16 mouse cellular contexts compared by ENCODE assay signal in genomic region chr10:21361871-21362270, GRCm38 (mm10). TPM values are rescaled to one million over a fixed set of nuclear protein-coding genes. Genes with fewer than 3 reads are reported as not detected.
"Had no signal": no experiment of that assay in that cellular context is flagged by ENCODE, and none has a peak within 500 bp of the region (broad histone marks: within the 10 kb centered on the region; RNA-seq: fewer than 3 reads in every experiment).

No protein-coding gene starts in this region.

- H3K27me3 ChIP-seq: liver, embryonic 13.5 days; stomach, embryonic 15.5 days had no signal

- DNase-seq: kidney, postnatal 14 days; kidney, postnatal 4 days; liver, embryonic 13.5 days; lung, adult 2 months; lung, postnatal 14 days; lung, postnatal 4 days; midbrain, embryonic 14.5 days; thymus, postnatal 25 days had no signal

- H3K9me3 ChIP-seq: liver, embryonic 13.5 days; stomach, embryonic 15.5 days had no signal

- H3K9ac ChIP-seq: liver, embryonic 13.5 days; stomach, embryonic 15.5 days had no signal

- H3K27ac ChIP-seq: liver, embryonic 13.5 days; stomach, embryonic 15.5 days had no signal

- H3K4me3 ChIP-seq: liver, embryonic 13.5 days; stomach, embryonic 15.5 days had no signal

- H3K4me1 ChIP-seq: stomach, embryonic 15.5 days had no signal

RNA-seq across cellular contexts. Expression of gene Aldh8a1, which starts 15.2 kb away (rescaled TPM):
- total RNA-seq: layer of hippocampus, postnatal 14 days; megakaryocyte progenitor cell, adult 5-6 weeks; megakaryocyte-erythroid progenitor cell, adult 5-6 weeks had no signal
- polyA plus RNA-seq: limb, embryonic 11.5 days; midbrain, embryonic 11.5 days; midbrain, embryonic 14.5 days; midbrain, postnatal 0 days; neural tube, embryonic 11.5 days had no signal
